Mouse (Mus musculus): ENCODE measurements around the gene Hlcs. TPM values are rescaled to one million over a fixed set of nuclear protein-coding genes. Genes with fewer than 3 reads are reported as not detected.

Hlcs gene
- total RNA-seq, 2 experiments from 2014 or later: 7.3 to 9.1 TPM

DNA sequence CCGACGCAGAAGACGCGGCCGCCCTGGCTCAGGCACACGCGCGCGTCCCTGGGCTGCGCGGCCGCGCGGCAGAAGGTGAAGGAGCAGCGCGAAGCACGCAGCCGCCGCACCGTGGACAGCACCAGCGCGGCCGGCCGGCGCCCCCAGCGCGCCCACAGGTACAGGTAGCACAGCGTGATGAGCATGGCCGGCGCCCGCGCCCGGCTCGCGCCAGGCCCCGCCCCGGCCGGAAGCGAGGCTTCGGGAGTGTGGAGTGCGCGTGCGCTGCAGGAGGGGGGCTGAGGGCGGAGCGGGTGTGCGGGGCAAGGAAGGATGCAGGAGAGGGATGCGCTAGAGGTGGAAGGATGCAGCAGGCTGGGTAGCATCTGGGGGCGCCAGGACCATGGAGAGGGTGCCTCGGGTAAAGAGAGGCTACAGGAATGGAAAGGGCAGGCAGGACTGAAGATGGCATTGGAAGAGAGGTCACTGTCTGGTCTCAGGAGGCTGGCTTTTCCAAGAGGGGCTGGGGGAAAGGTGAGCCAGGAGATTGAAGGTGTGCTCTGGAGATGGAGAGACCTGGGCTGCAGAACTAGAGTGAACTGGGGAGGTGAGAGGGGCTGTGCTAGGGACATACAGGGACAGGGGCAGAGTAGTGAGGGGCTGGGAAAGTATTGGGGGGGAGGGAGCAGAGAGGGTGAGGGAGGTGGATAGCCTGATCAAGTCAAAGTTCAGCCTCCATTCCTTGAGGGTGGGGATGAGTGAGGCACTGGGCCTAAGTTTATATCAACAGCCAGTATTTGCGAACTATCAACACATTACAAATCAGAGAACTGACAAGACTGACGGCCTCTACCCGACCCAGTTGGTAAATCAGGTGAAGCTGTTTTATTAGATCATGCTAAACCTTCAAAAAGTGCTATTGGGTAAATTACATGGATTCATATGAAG lies 23.0 kb downstream of the Hlcs start:
- peak; percentile 87 to 89 for DNase-seq

DNA sequence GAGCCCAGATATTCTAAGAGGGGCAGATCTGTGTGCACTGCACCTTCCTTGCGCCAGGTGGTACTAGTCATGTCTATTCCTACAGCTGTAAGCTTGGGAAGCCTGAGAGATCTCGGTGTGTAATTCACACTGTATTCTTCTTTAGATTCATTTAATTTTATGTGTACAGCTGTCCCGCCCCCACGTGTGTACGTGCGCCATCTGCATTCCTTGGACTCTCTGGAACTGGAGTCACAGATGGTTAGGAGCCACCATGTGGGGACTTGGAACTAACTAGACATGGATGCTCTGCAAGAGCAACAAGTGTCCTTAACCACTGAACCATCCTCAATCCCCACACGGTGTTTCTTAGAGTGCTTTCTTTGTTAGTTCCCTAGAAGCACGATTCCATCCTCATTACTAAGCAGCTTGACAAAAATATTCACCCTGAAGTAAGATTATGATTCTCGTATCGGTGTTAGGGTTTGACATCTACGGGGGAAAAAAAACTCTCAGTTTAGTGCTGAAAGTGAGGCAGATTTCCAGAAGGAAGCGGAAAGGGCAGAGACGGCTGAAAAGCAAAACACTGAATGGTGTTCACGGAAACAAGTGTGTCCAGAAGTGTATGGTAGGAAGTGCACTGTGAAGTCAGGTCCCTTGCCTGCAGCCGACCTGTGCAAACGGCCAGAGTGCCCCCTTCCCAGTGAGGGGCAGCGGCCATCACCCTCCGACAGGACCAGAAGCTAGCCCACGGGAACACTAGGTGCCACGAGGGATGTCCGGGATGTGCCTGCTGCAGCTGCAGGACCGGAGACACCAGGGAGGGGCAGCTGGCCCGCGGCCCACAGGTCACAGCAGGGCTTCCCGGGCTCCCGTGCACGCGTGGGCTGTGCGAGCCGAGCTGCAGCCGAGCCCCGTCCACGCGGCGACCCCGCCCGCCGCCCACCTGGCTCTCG lies 24.0 kb downstream of the Hlcs start:
- DNase-seq: peak; percentile 34 to 47

DNA sequence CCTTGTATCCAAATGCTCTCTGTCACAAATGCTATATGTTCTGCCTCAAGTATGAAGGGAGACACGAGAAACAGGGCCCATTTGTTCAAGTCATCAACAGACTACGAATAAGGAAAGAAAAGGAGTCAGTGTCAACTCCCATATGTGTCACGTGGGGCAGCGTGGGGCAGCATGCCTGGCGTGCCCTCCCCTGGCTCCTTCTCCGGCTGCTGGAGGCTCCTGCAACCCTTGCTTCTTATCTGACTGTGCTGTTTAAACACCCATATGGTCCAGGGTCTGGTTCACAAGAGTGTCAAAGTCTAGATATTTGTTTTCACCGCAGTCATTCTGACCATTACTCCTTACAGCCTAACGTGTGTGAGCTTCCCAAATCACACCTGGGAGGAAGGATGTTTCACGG lies 25.5 kb downstream of the Hlcs start:
- no peak for DNase-seq

DNA sequence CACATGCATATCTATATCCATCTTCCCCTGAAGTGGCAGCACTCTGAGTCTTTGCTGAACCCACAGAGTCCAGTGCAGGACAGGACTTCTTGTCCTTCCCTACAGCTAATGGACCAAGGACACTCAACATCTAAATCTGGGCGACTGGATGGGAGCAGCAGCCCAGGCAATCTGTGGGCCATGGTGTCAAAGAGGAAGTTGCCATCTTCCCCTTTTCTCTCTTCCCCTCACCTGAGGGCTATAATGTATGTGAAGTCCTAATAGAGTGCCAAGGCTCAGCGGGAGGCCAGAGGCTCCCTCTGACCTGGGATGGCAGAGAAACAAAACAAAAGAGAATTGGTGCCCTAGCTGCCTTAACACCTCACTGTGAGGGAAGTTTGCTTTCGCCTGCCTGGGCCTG lies 29.4 kb downstream of the Hlcs start:
- DNase-seq: no peak

- DNase-seq: no peak
Observed at GRCm38 (mm10) chr16:94270826-94271225, 42.5 kb downstream of the Hlcs start.

DNA sequence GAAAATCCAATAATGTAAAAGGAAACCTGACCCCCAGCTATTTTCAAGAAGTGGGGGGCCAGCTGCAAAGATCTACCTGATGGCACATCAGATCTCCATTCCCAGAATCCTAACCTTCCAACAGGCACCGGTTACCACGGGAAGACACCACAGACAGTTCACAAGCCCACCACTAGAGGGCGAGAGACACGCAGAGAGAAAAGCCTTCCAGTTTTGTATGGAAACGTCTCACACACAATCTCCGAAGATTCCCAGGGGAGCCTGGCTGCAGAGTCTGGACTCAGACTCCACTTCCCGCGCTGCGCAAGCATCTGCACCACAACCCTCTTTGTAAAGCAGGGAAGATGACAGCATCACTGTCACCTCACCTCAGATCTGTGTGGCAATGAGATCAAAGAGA lies 43.7 kb downstream of the Hlcs start:
- DNase-seq: peak; percentile 90 to 95

- no peak for DNase-seq
Observed at GRCm38 (mm10) chr16:94268205-94268604, 45.2 kb downstream of the Hlcs start.

DNA sequence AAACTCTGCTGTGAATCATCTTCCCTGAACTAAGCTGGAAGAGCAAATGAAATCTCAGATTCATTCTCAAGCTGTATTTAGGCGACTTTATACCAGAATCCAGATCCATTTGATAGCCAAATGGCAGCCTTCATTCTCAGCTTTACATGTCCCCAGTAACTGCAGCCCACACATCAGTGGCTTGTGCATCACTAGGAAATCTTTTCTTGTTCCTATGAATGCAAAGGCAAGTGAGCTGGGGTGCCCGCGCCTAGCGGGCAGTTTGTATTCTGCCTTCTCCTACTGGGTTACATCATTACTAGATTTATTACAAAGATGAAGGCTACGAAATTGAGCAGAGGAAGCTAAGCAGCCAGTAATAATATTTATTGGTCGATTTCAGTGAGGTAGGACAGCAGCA lies 48.8 kb downstream of the Hlcs start:
- no peak for DNase-seq

DNA sequence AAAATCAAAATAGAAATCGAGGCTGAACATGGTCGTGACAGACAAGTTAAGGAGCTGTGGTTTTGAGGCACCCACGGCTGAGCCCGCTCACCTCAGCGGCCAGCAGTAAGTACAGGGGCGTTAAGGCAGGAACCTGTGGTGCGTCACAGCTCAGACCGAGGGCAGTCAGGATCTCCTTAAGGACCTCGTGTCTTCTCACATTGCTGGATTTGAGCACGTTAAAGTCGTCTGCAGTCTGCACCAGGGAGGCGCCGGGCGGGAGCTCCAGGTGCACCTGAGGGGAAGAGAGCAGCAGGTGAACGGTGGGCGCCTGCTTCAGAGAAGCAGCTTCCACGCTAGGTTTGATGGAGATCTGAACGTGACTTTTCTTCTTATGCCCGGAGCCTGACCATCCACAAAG lies 50.9 kb downstream of the Hlcs start:
- DNase-seq: no peak

- no peak for DNase-seq
Observed at GRCm38 (mm10) chr16:94260938-94261630, 52.3 kb downstream of the Hlcs start.

- DNase-seq: peak; percentile 78 to 91
Observed at GRCm38 (mm10) chr16:94258366-94259310, 54.7 kb downstream of the Hlcs start.

- DNase-seq: no peak
Observed at GRCm38 (mm10) chr16:94255592-94255991, 57.8 kb downstream of the Hlcs start.

- DNase-seq: no peak
Observed at GRCm38 (mm10) chr16:94255035-94255434, 58.3 kb downstream of the Hlcs start.

DNA sequence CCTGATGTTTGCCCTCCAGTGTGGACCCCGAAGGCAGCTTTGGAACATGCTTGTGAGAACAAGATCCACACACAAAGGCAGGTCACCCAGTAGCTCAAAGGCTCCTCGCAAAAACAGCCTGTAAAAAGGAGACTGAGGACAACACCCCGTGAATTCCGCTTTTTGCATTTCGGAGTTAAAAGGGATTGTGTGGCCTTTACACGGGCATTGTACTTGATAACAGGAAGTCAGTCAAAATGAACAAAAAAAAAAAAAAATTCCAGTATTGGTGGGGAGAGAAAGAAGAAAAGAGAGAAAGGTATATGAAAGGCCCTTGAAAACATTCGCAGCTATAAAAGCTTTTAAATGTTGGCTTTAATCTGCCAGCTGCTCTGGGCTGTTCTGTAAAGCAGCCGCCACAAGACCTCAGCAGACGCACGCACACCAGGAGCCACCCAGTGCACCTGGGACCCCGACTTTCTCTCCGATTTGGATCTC lies 58.9 kb downstream of the Hlcs start:
- no peak for DNase-seq

GRCm38 (mm10) chr16:94253671-94254414 lies 59.5 kb downstream of the Hlcs start:
- no peak for DNase-seq

GRCm38 (mm10) chr16:94251756-94252155 lies 61.6 kb downstream of the Hlcs start:
- no peak for DNase-seq

- DNase-seq: no peak
Observed at GRCm38 (mm10) chr16:94250640-94251349, 62.6 kb downstream of the Hlcs start.

- DNase-seq: no peak
Observed at GRCm38 (mm10) chr16:94250136-94250535, 63.2 kb downstream of the Hlcs start.

GRCm38 (mm10) chr16:94249666-94250065 lies 63.7 kb downstream of the Hlcs start:
- no peak for DNase-seq

- DNase-seq: peak; percentile 70
Observed at GRCm38 (mm10) chr16:94248721-94249120, 64.7 kb downstream of the Hlcs start.
